Comparison of ENCODE assay signal across 11 mouse cellular contexts in the genomic region with DNA sequence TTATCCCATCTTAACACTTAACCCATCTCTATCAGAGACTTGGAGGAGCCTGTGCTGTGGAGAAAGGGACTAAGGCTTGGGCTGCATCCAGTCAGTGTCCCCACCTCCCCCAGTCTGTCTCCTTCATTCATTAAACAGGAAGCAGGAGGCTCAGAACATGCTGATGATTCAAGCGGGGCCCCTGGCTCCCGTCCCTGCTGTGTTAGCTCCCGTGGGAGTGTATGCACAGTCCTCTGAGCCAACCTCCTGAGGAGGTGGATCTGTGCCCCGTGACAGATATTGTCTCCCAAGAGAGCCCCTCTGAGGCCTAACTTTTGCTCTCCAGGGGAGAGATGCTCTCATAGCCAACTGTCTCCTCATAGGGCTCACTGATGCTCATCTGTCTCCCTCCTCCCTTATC. TPM values are rescaled to one million over a fixed set of nuclear protein-coding genes. Genes with fewer than 3 reads are reported as not detected.
DNase-seq lines count a peak whose midpoint lies in the region; TF ChIP-seq lines count a peak whose summit lies in the region.
"Had no signal": no experiment of that assay in that cellular context is flagged by ENCODE, and none has a peak within 500 bp of the region (broad histone marks: within the 10 kb centered on the region; RNA-seq: fewer than 3 reads in every experiment).

No protein-coding gene starts in this region.

- no peak overlapping the region for H3K4me3 ChIP-seq in left cerebral cortex, adult 2 months
- H3K4me3 ChIP-seq: lung, embryonic 15.5 days had no signal

- peak overlapping the region; percentile 57; the same call in 1 of the 2 replicates for H3K27ac ChIP-seq in left cerebral cortex, adult 2 months
- H3K27ac ChIP-seq: lung, embryonic 15.5 days had no signal

- intact Hi-C loops in left cerebral cortex, adult 2 months (cut with DNase I): loop anchor here (2.0 to 5.0 kb wide), 5 partner anchors 100 to 700 kb away; a partner anchor contains a TSS
- intact Hi-C loops in left cerebral cortex, postnatal 4 days (cut with DNase I): loop anchor here (10.0 kb wide), 2 partner anchors 100 to 620 kb away; no protein-coding TSS in a partner anchor
- intact Hi-C loops in left cerebral cortex, postnatal 36 days (cut with DNase I): loop anchor here (2.0 to 5.0 kb wide), 4 partner anchors 37 to 696 kb away; no protein-coding TSS in a partner anchor
- intact Hi-C loops in gastrocnemius, postnatal 14 days (cut with DNase I; ENCODE audit: low total_unique reads): loop anchor here (5.0 to 10.0 kb wide), 3 partner anchors 77 to 622 kb away; no protein-coding TSS in a partner anchor

- DNase-seq in cerebellum, postnatal 25 days: peak; percentile 16 to 24
- no peak for DNase-seq in cerebellum, postnatal 36 days
- peak; percentile 59 to 60 for DNase-seq in left cerebral cortex, adult 2 months (ENCODE audit: extremely low spot score in 1 of 2, low spot score in 2 of 2)
- no peak for DNase-seq in left cerebral cortex, postnatal 4 days
- DNase-seq in left cerebral cortex, postnatal 36 days (ENCODE audit: low spot score in 2 of 2): peak; percentile 59 to 74
- DNase-seq in right cerebral cortex, postnatal 36 days (ENCODE audit: low spot score in 2 of 2): peak; percentile 67 to 74
- DNase-seq in gastrocnemius, postnatal 14 days: no peak
- DNase-seq in heart, adult 9 months (ENCODE audit: low spot score in 2 of 2): no peak
- DNase-seq: kidney, adult 18-20 months had no signal

- TF ChIP-seq CTCF in left cerebral cortex, adult 2 months (IDR thresholded peaks at IDR 0.05): no peak

RNA-seq across cellular contexts. Expression of a gene that starts 32.8 kb away (rescaled TPM):
- 10 to 100 TPM; 50.8 to 53.6 TPM for total RNA-seq in left cerebral cortex, adult 2 months (2021)
- 10 to 100 TPM; 37.2 to 41.2 TPM for total RNA-seq in left cerebral cortex, postnatal 4 days (2021)
- 10 to 100 TPM; 38.7 to 49.6 TPM for total RNA-seq in left cerebral cortex, postnatal 36 days (2021)
- total RNA-seq in gastrocnemius, postnatal 14 days (2021): 10 to 100 TPM; 21.5 to 24.1 TPM

RNA-seq across cellular contexts. Expression of a gene that starts 36.2 kb away (rescaled TPM):
- total RNA-seq in left cerebral cortex, adult 2 months (2021): 1 to 10 TPM; 2.1 to 4.5 TPM
- total RNA-seq in left cerebral cortex, postnatal 4 days (2021): 10 to 100 TPM; 12.5 to 14.3 TPM
- 1 to 10 TPM; 3.8 to 4.2 TPM for total RNA-seq in left cerebral cortex, postnatal 36 days (2021)
- 1 to 10 TPM; 5.5 to 9.4 TPM for total RNA-seq in gastrocnemius, postnatal 14 days (2021)

RNA-seq across cellular contexts. Expression of a gene that starts 60.0 kb away (rescaled TPM):
- 100 to 1,000 TPM; 196 to 201 TPM for total RNA-seq in left cerebral cortex, adult 2 months (2021)
- total RNA-seq in left cerebral cortex, postnatal 4 days (2021): 100 to 1,000 TPM; 494 to 504 TPM
- total RNA-seq in left cerebral cortex, postnatal 36 days (2021): 100 to 1,000 TPM; 181 to 221 TPM
- total RNA-seq in gastrocnemius, postnatal 14 days (2021): 10 to 100 TPM; 47.1 to 54.4 TPM
- total RNA-seq: MEL had no signal

Comparison
In these comparisons a context has a peak if more than half of its experiments do, and no peak if none do; other contexts are left out.
1. DNase-seq: peak in cerebellum, postnatal 25 days (2 of 2), left cerebral cortex, adult 2 months (2 of 2), left cerebral cortex, postnatal 36 days (2 of 2) and right cerebral cortex, postnatal 36 days (2 of 2); none in cerebellum, postnatal 36 days (0 of 2), left cerebral cortex, postnatal 4 days (single experiment), gastrocnemius, postnatal 14 days (single experiment) and heart, adult 9 months (0 of 2).